Mouse (Mus musculus) embryonic fibroblast, embryonic 13.5 days (primary cell): Measurements from ENCODE around the gene Clmn. TPM values are rescaled to one million over a fixed set of nuclear protein-coding genes. Genes with fewer than 3 reads are reported as not detected.
"Not testable (repeated sequence)": the region's sequence is repeated elsewhere in the genome, so short reads cannot be mapped to it uniquely, and the experiment has no call there.

Experiments
- H3K27ac ChIP-seq: 2 replicates; pipeline ENCODE4 v1.5.1; 2012; ENCODE audit warnings: low read length, control low read depth, inconsistent platforms; ENCODE audit not compliant: insufficient read depth
- H3K4me1 ChIP-seq: 2 replicates; pipeline ENCODE4 v1.6.1; 2011; ENCODE audit warnings: low read length; ENCODE audit not compliant: control insufficient read depth, insufficient read depth
- H3K4me3 ChIP-seq: 2 replicates; pipeline ENCODE4 v1.5.1; 2011; ENCODE audit warnings: mild to moderate bottlenecking, control low read depth, low read length; ENCODE audit not compliant: insufficient read depth
- CTCF ChIP-seq: IDR thresholded peaks from 2 replicates; pipeline ENCODE4 v1.5.1; 2011; ENCODE audit warnings: mild to moderate bottlenecking, control low read depth, low read length, moderate library complexity, borderline replicate concordance; ENCODE audit not compliant: insufficient read depth
- POLR2A ChIP-seq: IDR thresholded peaks from 2 replicates; pipeline ENCODE4 v1.6.1; 2011; ENCODE audit warnings: low read depth, mild to moderate bottlenecking, control low read depth, low read length, moderate library complexity
- polyA plus RNA-seq: library from polyadenylated mRNA; stranded (reverse); fragments of >200 nt; gene quantifications from 2 replicates; pipeline ENCODE4 v1.2.4, GENCODE M21; 2011; ENCODE audit warnings: low read depth; ENCODE audit not compliant: missing spikeins, insufficient read length

Clmn gene
- polyA plus RNA-seq, 1 experiment = 6.4 TPM

DNA sequence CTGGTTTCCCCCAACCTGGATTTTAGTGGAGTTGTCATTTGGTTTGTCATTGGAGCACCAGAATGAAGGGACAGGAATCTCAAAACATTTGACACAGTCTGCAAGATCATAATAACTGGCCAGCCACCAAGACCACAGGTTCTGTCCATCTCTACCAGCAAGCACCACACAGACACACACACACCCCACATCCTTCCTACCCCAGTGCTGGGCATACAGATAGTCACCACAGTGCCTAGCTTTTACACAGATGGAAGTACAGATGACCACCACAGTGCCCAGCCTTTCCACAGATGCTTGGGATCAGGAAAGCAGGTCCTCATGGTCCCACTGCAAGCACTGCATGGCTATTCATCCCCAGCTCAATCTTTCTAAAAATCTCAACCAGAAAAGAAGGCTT is 131.7 kb downstream of the Clmn start:
- no peak overlapping the region for H3K4me3 ChIP-seq
- TF ChIP-seq CTCF = no peak
- TF ChIP-seq POLR2A = no peak
- H3K27ac ChIP-seq = no peak overlapping the region
- no peaks in the 10 kb centered on the region for H3K4me1 ChIP-seq

DNA sequence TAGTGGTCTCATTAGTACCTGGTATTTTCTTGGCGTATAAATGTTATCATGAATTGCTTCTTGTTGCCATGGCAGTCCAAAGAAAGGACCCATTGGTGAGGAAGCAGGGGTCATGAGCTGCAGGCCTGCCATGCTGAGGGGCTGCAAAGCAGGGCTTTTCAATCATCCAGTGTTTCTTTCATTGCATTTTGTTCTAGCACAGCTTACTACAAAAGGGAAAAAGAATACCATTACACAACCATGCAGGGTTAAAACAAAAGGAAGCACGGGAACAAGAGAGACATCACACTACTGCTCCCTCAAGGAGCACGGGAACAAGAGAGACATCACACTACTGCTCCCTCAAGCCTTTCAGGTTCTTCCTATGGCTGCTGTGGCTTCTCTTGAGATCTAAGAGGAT is 133.1 kb downstream of the Clmn start:
- H3K4me1 ChIP-seq = no peaks in the 10 kb centered on the region
- TF ChIP-seq CTCF (no peak), POLR2A (no peak)
- H3K27ac ChIP-seq = no peak overlapping the region
- no peak overlapping the region for H3K4me3 ChIP-seq

DNA sequence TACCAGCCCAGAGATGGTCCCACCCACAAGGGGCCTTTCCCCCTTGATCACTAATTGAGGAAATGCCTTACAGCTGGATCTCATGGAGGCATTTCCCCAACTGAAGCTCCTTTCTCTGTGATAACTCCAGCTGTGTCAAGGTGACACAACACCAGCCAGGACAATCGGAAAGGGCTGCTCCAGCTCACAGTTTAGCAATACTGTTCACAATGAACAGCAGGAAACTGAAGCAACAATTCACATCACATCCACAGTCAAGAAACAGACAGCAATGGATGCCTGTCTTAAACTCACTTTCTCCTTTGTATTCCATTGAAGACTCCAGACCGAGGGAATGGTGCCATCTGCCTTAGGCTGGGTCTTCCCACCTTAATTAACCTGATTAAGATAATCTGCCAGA is 138.4 kb downstream of the Clmn start:
- not testable (repeated sequence) for H3K4me3 ChIP-seq, H3K27ac ChIP-seq, H3K4me1 ChIP-seq

DNA sequence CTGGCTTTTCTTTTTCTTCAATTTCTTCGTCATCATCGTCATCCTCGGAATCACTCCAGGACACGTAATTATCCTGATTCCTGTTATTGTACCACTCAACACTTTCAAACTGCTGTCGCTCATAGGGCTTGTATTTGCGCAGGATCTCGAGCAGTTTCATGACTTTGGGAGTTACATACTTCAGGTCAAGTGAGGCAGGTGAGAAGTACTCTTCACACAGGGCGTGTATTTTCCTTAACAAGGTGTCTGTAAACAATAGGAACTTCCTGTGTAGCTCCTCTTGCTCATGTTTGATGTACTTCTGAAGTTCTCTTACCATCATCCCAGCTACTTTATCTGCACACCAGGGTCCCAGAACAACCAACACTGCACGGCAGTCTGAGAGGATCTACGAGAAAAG is 142.8 kb downstream of the Clmn start:
- Histone ChIP-seq H3K27ac (no peak overlapping the region), H3K4me3 (no peak overlapping the region), H3K4me1 (no peaks in the 10 kb centered on the region)
- no peak for TF ChIP-seq CTCF
- TF ChIP-seq POLR2A = no peak

DNA sequence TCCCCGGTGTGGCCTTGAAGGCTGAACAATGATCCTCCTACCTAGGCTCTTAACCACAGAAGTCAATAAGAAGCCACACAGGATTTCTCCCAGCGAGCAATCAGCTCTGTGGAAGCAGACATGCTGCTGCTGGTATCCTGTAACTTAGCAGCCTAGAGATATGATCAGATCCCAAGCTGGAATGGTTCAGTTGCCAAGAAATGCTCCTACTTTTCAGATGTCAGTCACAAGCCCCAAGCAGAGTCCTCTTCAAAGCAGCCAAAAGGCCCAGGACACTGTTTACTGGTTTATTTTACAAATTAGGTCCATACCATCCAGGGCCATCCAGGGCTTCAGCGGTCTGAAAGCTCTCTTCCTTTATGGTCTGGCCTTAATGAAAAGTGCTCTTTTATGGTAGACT is 143.9 kb downstream of the Clmn start:
- TF ChIP-seq CTCF (no peak), POLR2A (no peak)
- Histone ChIP-seq H3K27ac (no peak overlapping the region), H3K4me1 (no peaks in the 10 kb centered on the region), H3K4me3 (no peak overlapping the region)

DNA sequence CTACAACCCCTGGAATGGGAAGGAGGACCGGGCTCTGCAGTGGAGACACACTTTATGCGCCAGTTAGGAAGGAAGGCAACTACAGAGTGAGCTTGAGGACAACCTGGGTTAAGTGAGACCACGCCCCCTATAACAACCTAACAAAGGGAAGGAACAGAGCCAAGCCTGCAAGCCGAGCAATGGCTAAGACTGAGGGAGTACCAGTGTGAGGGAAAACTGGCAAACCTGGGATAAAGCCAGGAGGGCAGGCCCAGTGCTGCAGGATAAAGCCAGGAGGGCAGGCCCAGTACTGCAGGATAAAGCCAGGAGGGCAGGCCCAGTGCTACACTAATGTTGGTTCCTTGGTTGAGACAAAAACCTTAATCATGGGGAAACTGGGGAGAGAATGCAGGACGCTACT is 145.9 kb downstream of the Clmn start:
- no peaks in the 10 kb centered on the region for H3K4me1 ChIP-seq
- TF ChIP-seq POLR2A = no peak
- no peak for TF ChIP-seq CTCF
- H3K27ac ChIP-seq = no peak overlapping the region
- no peak overlapping the region for H3K4me3 ChIP-seq

DNA sequence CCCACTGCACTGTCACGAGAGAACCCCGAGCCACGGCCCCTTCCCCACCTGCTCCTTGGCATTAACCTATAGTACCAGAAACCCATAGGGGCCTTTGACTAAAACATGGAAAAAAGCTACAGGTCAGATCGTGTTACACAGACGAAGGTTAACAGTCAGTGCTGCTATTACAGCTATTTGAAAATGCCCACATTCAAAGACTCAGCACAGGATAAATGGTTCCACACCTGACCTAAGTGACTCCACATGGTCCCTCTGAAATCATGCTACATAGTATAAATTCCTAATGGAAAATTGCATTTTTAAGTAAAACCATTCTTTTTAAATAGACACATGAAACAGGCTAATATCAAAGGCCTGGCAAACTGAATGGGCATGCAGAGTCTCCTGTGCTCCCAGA is 148.5 kb downstream of the Clmn start:
- H3K4me1 ChIP-seq = no peaks in the 10 kb centered on the region
- H3K4me3 ChIP-seq = no peak overlapping the region
- TF ChIP-seq POLR2A (no peak), CTCF (no peak)
- no peak overlapping the region for H3K27ac ChIP-seq

DNA sequence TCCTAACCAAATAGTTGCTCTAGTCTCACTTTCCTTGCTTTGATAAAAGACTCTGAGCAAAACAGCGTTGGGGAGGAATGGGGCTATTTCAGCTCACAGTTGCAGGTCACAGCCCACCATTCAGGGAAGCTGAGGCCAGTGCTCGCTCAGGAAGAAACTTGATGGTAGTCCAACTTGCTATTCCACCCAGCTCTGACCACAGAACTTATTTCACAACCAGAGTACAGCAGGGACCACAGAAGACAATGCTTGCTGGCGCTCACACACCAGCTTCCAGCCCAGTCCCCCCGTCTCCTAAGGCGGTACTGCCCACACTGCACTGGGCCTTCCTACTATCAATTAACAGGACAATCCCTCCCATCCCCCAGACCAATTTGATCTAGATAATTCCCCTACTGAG is 149.4 kb downstream of the Clmn start:
- Histone ChIP-seq H3K27ac (no peak overlapping the region), H3K4me3 (no peak overlapping the region), H3K4me1 (no peaks in the 10 kb centered on the region)
- TF ChIP-seq POLR2A (no peak), CTCF (no peak)

Other genes with a start within 250 kb of the Clmn start
- 53.9 and 56.8 TPM in 2 replicates for gene Dicer1, start 113.1 kb downstream of the Clmn start, polyA plus RNA-seq
- gene Syne3, start 144.7 kb upstream of the Clmn start, polyA plus RNA-seq = 13.6 and 15.9 TPM in 2 replicates
- gene Glrx5, start 167.6 kb upstream of the Clmn start, polyA plus RNA-seq = 37.6 and 45.1 TPM in 2 replicates